Mouse (Mus musculus) testis, adult 2 months (tissue): ENCODE measurements around the gene Defb28. TPM values are rescaled to one million over a fixed set of nuclear protein-coding genes. Genes with fewer than 3 reads are reported as not detected.

Experiments used
- H3K27ac ChIP-seq: fragments of 200-500 bp; 2 replicates; pipeline ENCODE4 v1.5.1; 2012; ENCODE audit warnings: low read depth, low read length; ENCODE audit not compliant: control insufficient read depth, insufficient read depth
- H3K27me3 ChIP-seq: fragments of 200-500 bp; 2 replicates; pipeline ENCODE4 v1.6.1; 2012; ENCODE audit warnings: mild to moderate bottlenecking, low read length, moderate library complexity; ENCODE audit not compliant: control insufficient read depth, insufficient read depth
- H3K36me3 ChIP-seq: fragments of 200-500 bp; 2 replicates; pipeline ENCODE4 v1.6.1; 2012; ENCODE audit warnings: mild to moderate bottlenecking, low read length; ENCODE audit not compliant: control insufficient read depth, insufficient read depth
- H3K4me1 ChIP-seq: fragments of 200-500 bp; 2 replicates; pipeline ENCODE4 v1.6.1; 2012; ENCODE audit warnings: low read length; ENCODE audit not compliant: control insufficient read depth, insufficient read depth
- H3K4me3 ChIP-seq: fragments of 200-500 bp; 2 replicates; pipeline ENCODE4 v1.5.1; 2012; ENCODE audit warnings: low read depth, mild to moderate bottlenecking, low read length, moderate library complexity, mixed read lengths; ENCODE audit not compliant: control insufficient read depth
- CTCF ChIP-seq: fragments of 200-500 bp; IDR thresholded peaks from 2 replicates; pipeline ENCODE4 v1.5.1; 2012; ENCODE audit warnings: low read depth, mild to moderate bottlenecking, inconsistent platforms, low read length, moderate library complexity; ENCODE audit not compliant: control insufficient read depth, insufficient read depth, insufficient replicate concordance
- POLR2A ChIP-seq: fragments of 200-500 bp; IDR thresholded peaks from 2 replicates; pipeline ENCODE4 v1.6.1; 2012; ENCODE audit warnings: low read depth, mild to moderate bottlenecking, inconsistent platforms, low read length, moderate library complexity; ENCODE audit not compliant: control insufficient read depth
- polyA plus RNA-seq: library from polyadenylated mRNA; depleted of rRNA; stranded (reverse); fragments of >200 nt; gene quantifications from 2 replicates; pipeline ENCODE4 v1.2.3, GENCODE M21; 2012

Gene Defb28
- polyA plus RNA-seq, 1 experiment = not detected

GRCm38 (mm10) chr2:152493151-152493550, 24.9 kb upstream of the Defb28 start:
- Histone ChIP-seq H3K4me3 (no peak overlapping the region), H3K36me3 (no peaks in the 10 kb centered on the region), H3K27me3 (no peaks in the 10 kb centered on the region), H3K4me1 (no peaks in the 10 kb centered on the region), H3K27ac (no peak overlapping the region)
- TF ChIP-seq CTCF = no peak
- TF ChIP-seq POLR2A = no peak

- no peaks in the 10 kb centered on the region for H3K36me3 ChIP-seq
- TF ChIP-seq CTCF = no peak
- no peak for TF ChIP-seq POLR2A
- no peak overlapping the region for H3K4me3 ChIP-seq
- H3K27ac ChIP-seq = no peak overlapping the region
- no peaks in the 10 kb centered on the region for H3K27me3 ChIP-seq
- H3K4me1 ChIP-seq = no peaks in the 10 kb centered on the region
Measured at GRCm38 (mm10) chr2:152498020-152498419, 20.0 kb upstream of the Defb28 start.

GRCm38 (mm10) chr2:152500204-152500862, 17.7 kb upstream of the Defb28 start:
- Histone ChIP-seq H3K4me3 (no peak overlapping the region), H3K36me3 (no peaks in the 10 kb centered on the region), H3K27me3 (no peaks in the 10 kb centered on the region), H3K4me1 (no peaks in the 10 kb centered on the region), H3K27ac (no peak overlapping the region)
- TF ChIP-seq POLR2A = no peak
- TF ChIP-seq CTCF = no peak

- TF ChIP-seq CTCF = no peak
- TF ChIP-seq POLR2A = no peak
- Histone ChIP-seq H3K27me3 (no peaks in the 10 kb centered on the region), H3K36me3 (no peaks in the 10 kb centered on the region), H3K4me3 (no peak overlapping the region), H3K27ac (no peak overlapping the region), H3K4me1 (no peaks in the 10 kb centered on the region)
Measured at GRCm38 (mm10) chr2:152500863-152501229, 17.2 kb upstream of the Defb28 start.

- no peaks in the 10 kb centered on the region for H3K4me1 ChIP-seq
- H3K36me3 ChIP-seq = no peaks in the 10 kb centered on the region
- no peak overlapping the region for H3K4me3 ChIP-seq
- H3K27ac ChIP-seq = no peak overlapping the region
- TF ChIP-seq CTCF = no peak
- TF ChIP-seq POLR2A = no peak
- H3K27me3 ChIP-seq = no peaks in the 10 kb centered on the region
Measured at GRCm38 (mm10) chr2:152503950-152504349, 14.1 kb upstream of the Defb28 start.

- Histone ChIP-seq H3K36me3 (no peaks in the 10 kb centered on the region), H3K4me3 (no peak within 1 kb of the TSS), H3K27me3 (no peaks in the 10 kb centered on the region), H3K4me1 (no peaks in the 10 kb centered on the region), H3K27ac (no peak within 1 kb of the TSS)
- no peak for TF ChIP-seq CTCF
- no peak for TF ChIP-seq POLR2A
Measured at GRCm38 (mm10) chr2:152511592-152511991, 6.5 kb upstream of the Defb28 start, which contains the start of gene Defb26. Gene Defb26 (minus strand): TSS chr2:152511692.

GRCm38 (mm10) chr2:152516084-152516483, 2.0 kb upstream of the Defb28 start:
- no peak overlapping the region for H3K27ac ChIP-seq
- H3K27me3 ChIP-seq = no peaks in the 10 kb centered on the region
- no peak for TF ChIP-seq POLR2A
- no peak for TF ChIP-seq CTCF

More at GRCm38 (mm10) chr2:152516084-152516483, 2.0 kb upstream of the Defb28 start:
- Histone ChIP-seq H3K36me3 (no peaks in the 10 kb centered on the region), H3K4me1 (no peaks in the 10 kb centered on the region), H3K4me3 (no peak overlapping the region)
